22 mouse cellular contexts compared by ENCODE assay signal in genomic region chr6:103421013-103421933, GRCm38 (mm10).
DNase-seq lines count a peak whose midpoint lies in the region; ATAC-seq and TF ChIP-seq lines count a peak whose summit lies in the region.
"Had no signal": no experiment of that assay in that cellular context is flagged by ENCODE, and none has a peak within 500 bp of the region (broad histone marks: within the 10 kb centered on the region; RNA-seq: fewer than 3 reads in every experiment).

No protein-coding gene starts in this region.

- no peaks in the 10 kb centered on the region for H3K36me3 ChIP-seq in hindbrain, postnatal 0 days (ENCODE audit: insufficient read depth, low read length)
- no peaks in the 10 kb centered on the region for H3K36me3 ChIP-seq in hindbrain, embryonic 13.5 days
- H3K36me3 ChIP-seq in midbrain, embryonic 16.5 days (ENCODE audit: control insufficient read depth, insufficient read depth, low read length), result no peaks in the 10 kb centered on the region
- no peaks in the 10 kb centered on the region for H3K36me3 ChIP-seq in midbrain, embryonic 13.5 days
- no peaks in the 10 kb centered on the region for H3K36me3 ChIP-seq in forebrain, embryonic 15.5 days
- no peaks in the 10 kb centered on the region for H3K36me3 ChIP-seq in kidney, embryonic 15.5 days
- H3K36me3 ChIP-seq: heart, embryonic 12.5 days; hindbrain, embryonic 10.5 days; liver, embryonic 13.5 days; neural tube, embryonic 12.5 days had no signal

- H3K27ac ChIP-seq in hindbrain, postnatal 0 days, result no peak overlapping the region
- no peak overlapping the region for H3K27ac ChIP-seq in hindbrain, embryonic 13.5 days
- no peak overlapping the region for H3K27ac ChIP-seq in midbrain, embryonic 16.5 days (ENCODE audit: low read length)
- no peak overlapping the region for H3K27ac ChIP-seq in midbrain, embryonic 13.5 days
- H3K27ac ChIP-seq in forebrain, embryonic 15.5 days (replicated peaks), result peak overlapping the region; percentile 43; the same call in 1 of the 2 replicates
- no peak overlapping the region for H3K27ac ChIP-seq in kidney, embryonic 15.5 days
- H3K27ac ChIP-seq: hindbrain, embryonic 10.5 days; liver, embryonic 13.5 days; neural tube, embryonic 12.5 days had no signal

- H3K9me3 ChIP-seq in hindbrain, postnatal 0 days (ENCODE audit: low read length), result no peaks in the 10 kb centered on the region
- no peaks in the 10 kb centered on the region for H3K9me3 ChIP-seq in hindbrain, embryonic 13.5 days
- H3K9me3 ChIP-seq in midbrain, embryonic 16.5 days (replicated peaks; ENCODE audit: control insufficient read depth, low read length, poor library complexity, severe bottlenecking), result no peaks in the 10 kb centered on the region
- no peaks in the 10 kb centered on the region for H3K9me3 ChIP-seq in midbrain, embryonic 13.5 days
- no peaks in the 10 kb centered on the region for H3K9me3 ChIP-seq in forebrain, embryonic 15.5 days
- H3K9me3 ChIP-seq in kidney, embryonic 15.5 days (replicated peaks), result no peaks in the 10 kb centered on the region
- H3K9me3 ChIP-seq: heart, embryonic 12.5 days; hindbrain, embryonic 10.5 days; liver, embryonic 13.5 days; neural tube, embryonic 12.5 days had no signal

- no peak for TF ChIP-seq CTCF in hindbrain, postnatal 0 days (IDR thresholded peaks at IDR 0.05; ENCODE audit: low read depth)

- H3K4me2 ChIP-seq in hindbrain, postnatal 0 days (ENCODE audit: low read depth, low read length), result no peak overlapping the region
- H3K4me2 ChIP-seq in hindbrain, embryonic 13.5 days, result no peak overlapping the region
- H3K4me2 ChIP-seq in midbrain, embryonic 16.5 days (ENCODE audit: low read length), result no peak overlapping the region
- H3K4me2 ChIP-seq in midbrain, embryonic 13.5 days (replicated peaks), result no peak overlapping the region
- no peak overlapping the region for H3K4me2 ChIP-seq in forebrain, embryonic 15.5 days (replicated peaks)
- H3K4me2 ChIP-seq in kidney, embryonic 15.5 days, result no peak overlapping the region
- H3K4me2 ChIP-seq: heart, embryonic 12.5 days; liver, embryonic 13.5 days; lung, embryonic 14.5 days; neural tube, embryonic 12.5 days had no signal

- no peak overlapping the region for H3K4me3 ChIP-seq in hindbrain, postnatal 0 days (ENCODE audit: low read length)
- H3K4me3 ChIP-seq in hindbrain, embryonic 13.5 days, result no peak overlapping the region
- H3K4me3 ChIP-seq in midbrain, embryonic 16.5 days (ENCODE audit: low read depth, low read length), result no peak overlapping the region
- no peak overlapping the region for H3K4me3 ChIP-seq in midbrain, embryonic 13.5 days (replicated peaks)
- H3K4me3 ChIP-seq in forebrain, embryonic 15.5 days, result no peak overlapping the region
- no peak overlapping the region for H3K4me3 ChIP-seq in kidney, embryonic 15.5 days (replicated peaks)
- H3K4me3 ChIP-seq: heart, embryonic 12.5 days; hindbrain, embryonic 10.5 days; liver, embryonic 13.5 days; neural tube, embryonic 12.5 days had no signal

- ATAC-seq in hindbrain, postnatal 0 days, result no peak
- ATAC-seq in hindbrain, embryonic 13.5 days (ENCODE audit: low FRiP score), result no peak
- peak; percentile 28; the same call in 1 of the 2 replicates for ATAC-seq in midbrain, embryonic 16.5 days
- ATAC-seq in midbrain, embryonic 13.5 days, result no peak
- peak; percentile 83 for ATAC-seq in forebrain, embryonic 15.5 days (replicated peaks)
- ATAC-seq in kidney, embryonic 15.5 days (replicated peaks; ENCODE audit: low FRiP score), result no peak
- ATAC-seq: inflammation-experienced regulatory T-cells, adult 6 months had no signal

- DNase-seq in cerebellum, adult 18-20 months, result peak; percentile 2
- DNase-seq in cerebellum, adult 11 months, result no peak
- DNase-seq in hindbrain, postnatal 0 days (ENCODE audit: low spot score), result peak; percentile 15
- DNase-seq: adrenal gland, postnatal 10 days; gastrocnemius, postnatal 14 days; heart, adult 18-20 months; heart, postnatal 10 days; kidney, adult 18-20 months; kidney, postnatal 10 days; liver, embryonic 13.5 days; lung, embryonic 14.5 days; thymus, adult 18-20 months; thymus, postnatal 36 days had no signal

- WGBS in hindbrain, postnatal 0 days, result 15% methylated on average over 1 of the region's 1 CpGs
- 13% methylated on average over 1 of the region's 1 CpGs for WGBS in hindbrain, embryonic 13.5 days
- WGBS in midbrain, embryonic 16.5 days, result 27% methylated on average over 1 of the region's 1 CpGs
- WGBS in midbrain, embryonic 13.5 days, result 23% methylated on average over 1 of the region's 1 CpGs
- 12% methylated on average over 1 of the region's 1 CpGs for WGBS in forebrain, embryonic 15.5 days
- WGBS in kidney, embryonic 15.5 days, result 31% methylated on average over 1 of the region's 1 CpGs

- no peaks in the 10 kb centered on the region for H3K4me1 ChIP-seq in hindbrain, postnatal 0 days (ENCODE audit: insufficient read depth, low read length)
- H3K4me1 ChIP-seq in hindbrain, embryonic 13.5 days (replicated peaks), result peaks cover 3% of the 10 kb centered on the region; the same call in 1 of the 2 replicates
- H3K4me1 ChIP-seq in midbrain, embryonic 16.5 days (ENCODE audit: control insufficient read depth, insufficient read depth, low read length), result peaks cover 2% of the 10 kb centered on the region; the same call in 1 of the 2 replicates
- 0 out of 2 replicates have a peak, but pooled peaks cover 4% of the 10 kb centered on the region for H3K4me1 ChIP-seq in midbrain, embryonic 13.5 days (replicated peaks)
- peaks cover 8% of the 10 kb centered on the region for H3K4me1 ChIP-seq in forebrain, embryonic 15.5 days
- no peaks in the 10 kb centered on the region for H3K4me1 ChIP-seq in kidney, embryonic 15.5 days
- H3K4me1 ChIP-seq: hindbrain, embryonic 10.5 days; liver, embryonic 13.5 days; neural tube, embryonic 12.5 days had no signal

- H3K9ac ChIP-seq in hindbrain, postnatal 0 days (replicated peaks; ENCODE audit: low read length), result no peak overlapping the region
- H3K9ac ChIP-seq in hindbrain, embryonic 13.5 days, result no peak overlapping the region
- no peak overlapping the region for H3K9ac ChIP-seq in midbrain, embryonic 16.5 days (ENCODE audit: low read depth, low read length)
- no peak overlapping the region for H3K9ac ChIP-seq in midbrain, embryonic 13.5 days (replicated peaks)
- H3K9ac ChIP-seq in forebrain, embryonic 15.5 days (replicated peaks), result no peak overlapping the region
- no peak overlapping the region for H3K9ac ChIP-seq in kidney, embryonic 15.5 days
- H3K9ac ChIP-seq: heart, embryonic 12.5 days; liver, embryonic 13.5 days; lung, embryonic 14.5 days; neural tube, embryonic 12.5 days had no signal

- no peaks in the 10 kb centered on the region for H3K27me3 ChIP-seq in hindbrain, postnatal 0 days (ENCODE audit: insufficient read depth, low read length)
- H3K27me3 ChIP-seq in hindbrain, embryonic 13.5 days, result no peaks in the 10 kb centered on the region
- no peaks in the 10 kb centered on the region for H3K27me3 ChIP-seq in midbrain, embryonic 16.5 days (ENCODE audit: control insufficient read depth, insufficient read depth, low read depth, low read length)
- no peaks in the 10 kb centered on the region for H3K27me3 ChIP-seq in midbrain, embryonic 13.5 days
- no peaks in the 10 kb centered on the region for H3K27me3 ChIP-seq in forebrain, embryonic 15.5 days
- H3K27me3 ChIP-seq in kidney, embryonic 15.5 days, result no peaks in the 10 kb centered on the region
- H3K27me3 ChIP-seq: heart, embryonic 12.5 days; liver, embryonic 13.5 days; neural tube, embryonic 12.5 days had no signal

Comparison
In these comparisons a context has a peak if more than half of its experiments do, and no peak if none do; other contexts are left out.
1. ATAC-seq: peak in midbrain, embryonic 16.5 days (single experiment) and forebrain, embryonic 15.5 days (single experiment); none in hindbrain, postnatal 0 days (single experiment), hindbrain, embryonic 13.5 days (single experiment), midbrain, embryonic 13.5 days (single experiment) and kidney, embryonic 15.5 days (single experiment).